Mouse (Mus musculus) ES-Bruce4 (cell line): ENCODE measurements around the gene Nemf.

Experiments used
- CTCF ChIP-seq: IDR thresholded peaks from one replicate; pipeline ENCODE4 v1.8.1; 2011; ENCODE audit warnings: low read depth, low read length
- EP300 ChIP-seq: IDR thresholded peaks from 2 replicates; pipeline ENCODE4 v1.6.1; 2011; ENCODE audit warnings: low read depth, low read length; ENCODE audit not compliant: insufficient read depth
- POLR2A ChIP-seq: IDR thresholded peaks from one replicate; pipeline ENCODE4 v1.8.1; 2011; ENCODE audit warnings: low read length; ENCODE audit not compliant: insufficient read depth

DNA sequence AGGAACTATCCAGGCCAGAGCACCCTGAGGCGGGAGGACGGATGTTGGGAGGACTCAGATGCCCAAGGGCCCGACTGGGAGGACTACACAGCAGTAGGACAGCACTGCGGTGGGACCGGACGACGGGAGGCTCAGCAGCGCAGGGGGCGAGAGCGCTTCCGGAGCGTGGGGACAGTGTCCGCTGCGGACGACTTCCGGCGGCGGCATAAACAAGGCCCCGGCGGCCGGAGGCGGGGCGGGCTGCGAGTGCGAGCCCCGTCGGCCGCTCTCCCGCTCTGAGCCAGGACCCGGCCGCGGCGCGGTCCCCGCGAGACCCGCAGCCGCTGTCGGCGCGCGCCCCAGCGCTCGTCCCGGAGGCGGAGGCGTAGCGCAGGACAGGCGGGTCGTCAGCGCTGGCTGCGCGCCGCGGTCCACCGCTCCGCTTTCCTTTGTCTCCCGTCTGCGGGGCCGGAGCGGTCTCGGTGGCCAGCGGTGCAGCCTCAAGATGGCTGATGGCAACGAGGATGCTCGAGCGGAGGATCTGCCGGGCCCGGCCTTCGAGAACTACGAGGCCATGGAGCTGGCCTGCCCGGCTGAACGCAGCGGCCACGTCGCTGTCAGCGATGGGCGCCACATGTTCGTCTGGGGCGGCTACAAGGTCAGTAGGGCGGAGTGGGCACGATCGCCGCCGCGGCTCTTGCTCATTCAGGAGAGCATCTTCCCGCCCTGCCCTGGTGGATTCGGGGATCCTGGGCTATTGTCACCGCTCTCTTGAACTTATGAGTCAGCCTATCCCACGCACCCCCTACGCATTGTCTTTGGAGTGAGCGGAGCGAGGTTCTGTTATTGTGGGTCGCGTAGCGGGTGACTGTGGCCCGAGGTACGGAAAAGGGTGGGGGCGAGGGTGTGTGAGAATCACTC is 60.2 kb downstream of the Nemf start, which contains the start of gene Klhdc2:
- TF ChIP-seq CTCF (no peak), POLR2A (no peak), EP300 (peak; percentile 72; the same call in 1 of the 2 replicates)
